Mouse (Mus musculus): ENCODE measurements around the gene Kdelr1. TPM values are rescaled to one million over a fixed set of nuclear protein-coding genes. Genes with fewer than 3 reads are reported as not detected.
A peak's percentile ranks its signal among the peaks of the same experiment; 100 is the strongest.
"Not testable (repeated sequence)": the region's sequence is repeated elsewhere in the genome, so short reads cannot be mapped to it uniquely, and the experiment has no call there.

Gene Kdelr1
- polyA plus RNA-seq, 1 experiment from 2014 or later: 99.4 TPM

GRCm38 (mm10) chr7:45898125-45898524 lies 25.6 kb downstream of the Kdelr1 start:
- H3K36me3 ChIP-seq (ENCODE audit: control insufficient read depth, insufficient read depth, low read length); H3K27me3 ChIP-seq (ENCODE audit: control insufficient read depth, insufficient read depth, low read length); H3K4me3 ChIP-seq (ENCODE audit: low read depth, low read length); H3K9me3 ChIP-seq (ENCODE audit: control insufficient read depth, low read length); H3K27ac ChIP-seq (ENCODE audit: low read depth, low read length); H3K9ac ChIP-seq (ENCODE audit: low read depth, low read length); ATAC-seq (ENCODE audit: low FRiP score); H3K4me2 ChIP-seq (replicated peaks; ENCODE audit: low read depth, low read length); H3K4me1 ChIP-seq (replicated peaks; ENCODE audit: control insufficient read depth, insufficient read depth, low read length): not testable (repeated sequence)
- WGBS: 56% methylated on average over 4 of the region's 4 CpGs
- peak; percentile 42 for DNase-seq (ENCODE audit: low spot score)

- no peaks in the 10 kb centered on the region for H3K27me3 ChIP-seq (ENCODE audit: control insufficient read depth, insufficient read depth, low read length)
- no peak overlapping the region for H3K27ac ChIP-seq (ENCODE audit: low read depth, low read length)
- no peak overlapping the region for H3K4me3 ChIP-seq (ENCODE audit: low read depth, low read length)
- WGBS: 57% methylated on average over 5 of the region's 5 CpGs
- H3K4me2 ChIP-seq (replicated peaks; ENCODE audit: low read depth, low read length): no peak overlapping the region
- no peaks in the 10 kb centered on the region for H3K36me3 ChIP-seq (ENCODE audit: control insufficient read depth, insufficient read depth, low read length)
- no peaks in the 10 kb centered on the region for H3K4me1 ChIP-seq (replicated peaks; ENCODE audit: control insufficient read depth, insufficient read depth, low read length)
- DNase-seq (ENCODE audit: low spot score): peak; percentile 34
- H3K9me3 ChIP-seq (ENCODE audit: control insufficient read depth, low read length): no peaks in the 10 kb centered on the region
- no peak for ATAC-seq (ENCODE audit: low FRiP score)
- H3K9ac ChIP-seq (ENCODE audit: low read depth, low read length): no peak overlapping the region
Observed at GRCm38 (mm10) chr7:45901562-45901961, 29.0 kb downstream of the Kdelr1 start.

GRCm38 (mm10) chr7:45902481-45903002 lies 30.0 kb downstream of the Kdelr1 start:
- no peaks in the 10 kb centered on the region for H3K36me3 ChIP-seq (ENCODE audit: control insufficient read depth, insufficient read depth, low read length)
- DNase-seq (ENCODE audit: low spot score) (peak; percentile 35), ATAC-seq (ENCODE audit: low FRiP score) (no peak)
- H3K4me3 ChIP-seq (ENCODE audit: low read depth, low read length): no peak overlapping the region
- WGBS: 87% methylated on average over 10 of the region's 12 CpGs
- no peak overlapping the region for H3K9ac ChIP-seq (ENCODE audit: low read depth, low read length)
- H3K4me2 ChIP-seq (replicated peaks; ENCODE audit: low read depth, low read length): no peak overlapping the region
- H3K27ac ChIP-seq (ENCODE audit: low read depth, low read length): no peak overlapping the region
- H3K27me3 ChIP-seq (ENCODE audit: control insufficient read depth, insufficient read depth, low read length): no peaks in the 10 kb centered on the region
- no peaks in the 10 kb centered on the region for H3K4me1 ChIP-seq (replicated peaks; ENCODE audit: control insufficient read depth, insufficient read depth, low read length)
- H3K9me3 ChIP-seq (ENCODE audit: control insufficient read depth, low read length): no peaks in the 10 kb centered on the region

- WGBS: 89% methylated on average over 9 of the region's 9 CpGs
- no peaks in the 10 kb centered on the region for H3K27me3 ChIP-seq (ENCODE audit: control insufficient read depth, insufficient read depth, low read length)
- no peak overlapping the region for H3K4me3 ChIP-seq (ENCODE audit: low read depth, low read length)
- H3K9me3 ChIP-seq (ENCODE audit: control insufficient read depth, low read length): no peaks in the 10 kb centered on the region
- H3K4me1 ChIP-seq (replicated peaks; ENCODE audit: control insufficient read depth, insufficient read depth, low read length): no peaks in the 10 kb centered on the region
- H3K4me2 ChIP-seq (replicated peaks; ENCODE audit: low read depth, low read length): no peak overlapping the region
- no peak overlapping the region for H3K9ac ChIP-seq (ENCODE audit: low read depth, low read length)
- no peaks in the 10 kb centered on the region for H3K36me3 ChIP-seq (ENCODE audit: control insufficient read depth, insufficient read depth, low read length)
- no peak for ATAC-seq (ENCODE audit: low FRiP score)
- no peak overlapping the region for H3K27ac ChIP-seq (ENCODE audit: low read depth, low read length)
- DNase-seq (ENCODE audit: low spot score): no peak
Observed at GRCm38 (mm10) chr7:45906622-45907021, 34.0 kb downstream of the Kdelr1 start.

GRCm38 (mm10) chr7:45908384-45908783 lies 35.8 kb downstream of the Kdelr1 start:
- Histone ChIP-seq H3K27me3 (ENCODE audit: control insufficient read depth, insufficient read depth, low read length) (no peaks in the 10 kb centered on the region), H3K9ac (ENCODE audit: low read depth, low read length) (no peak overlapping the region), H3K4me2 (replicated peaks; ENCODE audit: low read depth, low read length) (no peak overlapping the region), H3K9me3 (ENCODE audit: control insufficient read depth, low read length) (no peaks in the 10 kb centered on the region), H3K27ac (ENCODE audit: low read depth, low read length) (no peak overlapping the region), H3K4me3 (ENCODE audit: low read depth, low read length) (no peak overlapping the region), H3K36me3 (ENCODE audit: control insufficient read depth, insufficient read depth, low read length) (no peaks in the 10 kb centered on the region), H3K4me1 (replicated peaks; ENCODE audit: control insufficient read depth, insufficient read depth, low read length) (no peaks in the 10 kb centered on the region)
- DNase-seq (ENCODE audit: low spot score) (no peak), ATAC-seq (ENCODE audit: low FRiP score) (no peak)

GRCm38 (mm10) chr7:45909145-45909544 lies 36.6 kb downstream of the Kdelr1 start:
- no peak overlapping the region for H3K4me2 ChIP-seq (replicated peaks; ENCODE audit: low read depth, low read length)
- H3K4me1 ChIP-seq (replicated peaks; ENCODE audit: control insufficient read depth, insufficient read depth, low read length): no peaks in the 10 kb centered on the region
- no peak overlapping the region for H3K9ac ChIP-seq (ENCODE audit: low read depth, low read length)
- H3K4me3 ChIP-seq (ENCODE audit: low read depth, low read length): no peak overlapping the region
- H3K27me3 ChIP-seq (ENCODE audit: control insufficient read depth, insufficient read depth, low read length): no peaks in the 10 kb centered on the region
- 97% methylated on average over 16 of the region's 16 CpGs for WGBS
- H3K9me3 ChIP-seq (ENCODE audit: control insufficient read depth, low read length): no peaks in the 10 kb centered on the region
- H3K36me3 ChIP-seq (ENCODE audit: control insufficient read depth, insufficient read depth, low read length): no peaks in the 10 kb centered on the region
- H3K27ac ChIP-seq (ENCODE audit: low read depth, low read length): no peak overlapping the region
- ATAC-seq (ENCODE audit: low FRiP score) (no peak), DNase-seq (ENCODE audit: low spot score) (no peak)

- H3K27ac ChIP-seq (ENCODE audit: low read depth, low read length): no peak overlapping the region
- H3K4me1 ChIP-seq (replicated peaks; ENCODE audit: control insufficient read depth, insufficient read depth, low read length): peaks cover 12% of the 10 kb centered on the region
- no peaks in the 10 kb centered on the region for H3K36me3 ChIP-seq (ENCODE audit: control insufficient read depth, insufficient read depth, low read length)
- DNase-seq (ENCODE audit: low spot score) (no peak), ATAC-seq (ENCODE audit: low FRiP score) (no peak)
- H3K4me2 ChIP-seq (replicated peaks; ENCODE audit: low read depth, low read length): no peak overlapping the region
- H3K4me3 ChIP-seq (ENCODE audit: low read depth, low read length): no peak overlapping the region
- 86% methylated on average over 6 of the region's 6 CpGs for WGBS
- H3K9ac ChIP-seq (ENCODE audit: low read depth, low read length): no peak overlapping the region
- no peaks in the 10 kb centered on the region for H3K27me3 ChIP-seq (ENCODE audit: control insufficient read depth, insufficient read depth, low read length)
- H3K9me3 ChIP-seq (ENCODE audit: control insufficient read depth, low read length): no peaks in the 10 kb centered on the region
Observed at GRCm38 (mm10) chr7:45914067-45914466, 41.5 kb downstream of the Kdelr1 start.

GRCm38 (mm10) chr7:45915011-45915410 lies 42.4 kb downstream of the Kdelr1 start:
- Histone ChIP-seq H3K27me3 (ENCODE audit: control insufficient read depth, insufficient read depth, low read length) (no peaks in the 10 kb centered on the region), H3K9me3 (ENCODE audit: control insufficient read depth, low read length) (no peaks in the 10 kb centered on the region), H3K36me3 (ENCODE audit: control insufficient read depth, insufficient read depth, low read length) (no peaks in the 10 kb centered on the region), H3K4me1 (replicated peaks; ENCODE audit: control insufficient read depth, insufficient read depth, low read length) (peaks cover 12% of the 10 kb centered on the region), H3K4me2 (replicated peaks; ENCODE audit: low read depth, low read length) (no peak overlapping the region), H3K4me3 (ENCODE audit: low read depth, low read length) (no peak overlapping the region), H3K9ac (ENCODE audit: low read depth, low read length) (no peak overlapping the region), H3K27ac (ENCODE audit: low read depth, low read length) (no peak overlapping the region)
- 91% methylated on average over 5 of the region's 5 CpGs for WGBS
- no peak for ATAC-seq (ENCODE audit: low FRiP score)
- no peak for DNase-seq (ENCODE audit: low spot score)

- no peaks in the 10 kb centered on the region for H3K36me3 ChIP-seq (ENCODE audit: control insufficient read depth, insufficient read depth, low read length)
- 37% methylated on average over 25 of the region's 26 CpGs for WGBS
- H3K27me3 ChIP-seq (ENCODE audit: control insufficient read depth, insufficient read depth, low read length): no peaks in the 10 kb centered on the region
- peak overlapping the region; percentile 13; the same call in 1 of the 2 replicates for H3K4me3 ChIP-seq (ENCODE audit: low read depth, low read length)
- peak overlapping the region; percentile 32; the same call in 1 of the 2 replicates for H3K9ac ChIP-seq (ENCODE audit: low read depth, low read length)
- DNase-seq (ENCODE audit: low spot score) (peak; percentile 76), ATAC-seq (ENCODE audit: low FRiP score) (peak; percentile 90)
- no peaks in the 10 kb centered on the region for H3K9me3 ChIP-seq (ENCODE audit: control insufficient read depth, low read length)
- H3K4me2 ChIP-seq (replicated peaks; ENCODE audit: low read depth, low read length): peak overlapping the region; percentile 21
- H3K4me1 ChIP-seq (replicated peaks; ENCODE audit: control insufficient read depth, insufficient read depth, low read length): peaks cover 12% of the 10 kb centered on the region
- H3K27ac ChIP-seq (ENCODE audit: low read depth, low read length): peak overlapping the region; percentile 67
Observed at GRCm38 (mm10) chr7:45916056-45917003, 43.8 kb downstream of the Kdelr1 start.
